Mouse (Mus musculus) hindlimb bud, embryonic 11.5 days (tissue): ENCODE measurements around the gene Ptger4.
A peak's percentile ranks its signal among the peaks of the same experiment; 100 is the strongest.

Source experiments
- DNase-seq: peaks from one replicate; pipeline ENCODE4 v3.0.0-alpha.2; 2012; ENCODE audit warnings: low read depth, low spot score; ENCODE audit errors: extremely low spot score

Gene Ptger4

GRCm38 (mm10) chr15:5243959-5244905 is at the start of gene Ptger4:
Gene Ptger4 (minus strand): TSS chr15:5244187.
- peak; percentile 49 for DNase-seq

- no peak for DNase-seq
These were observed 44.4 kb upstream of the Ptger4 start for GRCm38 (mm10) chr15:5288412-5288811.

DNA sequence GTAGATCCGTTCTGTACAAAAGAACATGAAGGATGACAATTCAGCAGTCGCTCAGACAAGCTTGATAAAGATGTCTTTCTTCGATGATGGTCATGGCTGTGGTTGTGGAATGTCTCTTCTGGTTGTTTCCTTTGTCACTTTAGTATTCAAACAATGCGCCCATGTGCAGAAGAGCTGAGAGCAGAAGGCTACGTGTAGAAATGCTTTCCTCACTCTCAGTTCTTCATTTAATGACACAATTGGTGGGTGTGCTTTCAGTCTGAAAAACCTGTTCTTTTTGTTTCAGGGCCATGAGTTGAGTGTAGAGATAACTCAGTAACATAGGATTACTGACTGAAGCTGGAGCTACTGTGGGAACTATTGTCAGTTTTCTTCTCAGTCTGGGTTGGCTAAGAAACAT is 43.1 kb upstream of the Ptger4 start:
- DNase-seq: no peak

DNA sequence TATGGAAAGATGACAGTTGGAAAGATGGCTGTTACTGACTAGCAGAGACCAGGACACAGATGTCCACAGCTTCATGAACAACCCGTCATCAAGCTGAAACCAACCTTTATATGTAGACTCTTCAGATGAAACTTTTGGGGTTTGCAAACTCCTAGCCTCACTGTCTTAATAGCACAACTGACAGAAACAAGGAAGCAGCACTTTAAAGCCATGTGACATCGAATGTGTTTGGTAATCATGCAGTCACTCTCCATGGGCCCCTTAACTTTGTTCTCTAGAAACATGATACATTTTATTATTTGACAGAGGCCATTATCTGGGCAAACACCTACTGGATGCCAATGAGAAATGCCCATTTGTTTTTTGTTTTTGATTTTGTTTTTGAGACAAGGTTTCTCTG is 37.3 kb upstream of the Ptger4 start:
- DNase-seq: no peak

GRCm38 (mm10) chr15:5279831-5280230 is 35.8 kb upstream of the Ptger4 start:
- no peak for DNase-seq

- no peak for DNase-seq
These were observed 34.5 kb upstream of the Ptger4 start for GRCm38 (mm10) chr15:5278525-5278924.

DNA sequence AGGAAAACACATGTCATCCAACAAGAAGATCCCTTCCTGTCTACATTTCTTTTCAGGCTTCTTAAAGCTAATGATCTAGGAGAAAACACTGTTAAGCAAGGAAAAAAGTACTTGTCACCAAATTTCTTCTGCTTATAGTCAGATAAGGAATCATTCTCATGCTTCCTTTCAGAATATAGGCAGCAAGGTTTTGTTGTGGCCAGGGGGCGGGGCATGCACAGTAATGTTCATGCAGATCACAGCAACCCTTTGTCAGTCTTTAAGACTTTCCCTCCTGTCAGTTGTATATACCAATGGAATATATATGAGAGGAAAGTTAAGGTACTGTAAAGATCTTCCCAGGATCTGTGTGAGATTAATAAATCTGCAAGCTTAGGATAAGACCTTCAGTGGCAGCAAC is 30.0 kb upstream of the Ptger4 start:
- DNase-seq: no peak

DNA sequence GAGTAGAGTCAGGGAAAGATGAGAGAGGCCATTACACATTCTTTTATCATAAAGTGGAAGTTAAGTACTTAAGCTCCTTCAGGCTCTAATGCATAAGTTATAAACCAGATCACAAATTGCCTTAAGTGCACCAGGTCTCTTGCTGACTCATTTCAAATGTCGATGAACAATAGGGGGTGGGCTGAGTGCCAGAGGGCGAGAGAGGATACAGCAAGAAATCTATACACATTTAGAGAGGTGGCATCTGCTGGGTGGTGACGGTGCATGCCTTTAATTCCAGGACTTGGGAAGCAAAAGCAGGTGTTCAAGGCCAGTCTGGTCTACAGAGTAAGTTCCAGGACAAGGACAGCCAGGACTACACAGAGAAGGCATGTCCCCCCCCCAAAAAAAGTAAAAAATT is 22.1 kb upstream of the Ptger4 start:
- DNase-seq: no peak

GRCm38 (mm10) chr15:5262874-5263504 is 19.0 kb upstream of the Ptger4 start:
- DNase-seq: no peak

GRCm38 (mm10) chr15:5262095-5262667 is 18.2 kb upstream of the Ptger4 start:
- no peak for DNase-seq

GRCm38 (mm10) chr15:5261004-5261403 is 17.0 kb upstream of the Ptger4 start:
- no peak for DNase-seq

DNA sequence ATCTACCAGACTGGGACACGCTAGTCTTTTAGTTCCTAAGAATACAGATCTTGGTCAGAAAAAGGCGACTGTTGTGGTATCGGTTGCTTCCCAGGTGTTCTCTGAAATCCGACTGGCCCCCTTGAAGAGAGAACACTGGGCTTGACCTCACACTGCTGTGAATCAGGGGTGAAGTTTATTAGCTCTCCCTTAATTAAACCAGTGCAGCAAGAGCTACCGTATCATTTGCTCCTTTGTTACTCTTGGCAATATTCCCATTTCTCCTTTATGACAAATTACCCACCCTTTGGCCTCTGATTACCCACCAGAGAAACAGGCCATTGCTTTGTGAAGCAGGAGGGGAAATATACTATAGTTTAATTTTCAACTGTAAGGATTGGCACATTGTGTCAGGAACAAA is 16.2 kb upstream of the Ptger4 start:
- no peak for DNase-seq

GRCm38 (mm10) chr15:5250182-5250581 is 6.2 kb upstream of the Ptger4 start:
- DNase-seq: no peak

DNA sequence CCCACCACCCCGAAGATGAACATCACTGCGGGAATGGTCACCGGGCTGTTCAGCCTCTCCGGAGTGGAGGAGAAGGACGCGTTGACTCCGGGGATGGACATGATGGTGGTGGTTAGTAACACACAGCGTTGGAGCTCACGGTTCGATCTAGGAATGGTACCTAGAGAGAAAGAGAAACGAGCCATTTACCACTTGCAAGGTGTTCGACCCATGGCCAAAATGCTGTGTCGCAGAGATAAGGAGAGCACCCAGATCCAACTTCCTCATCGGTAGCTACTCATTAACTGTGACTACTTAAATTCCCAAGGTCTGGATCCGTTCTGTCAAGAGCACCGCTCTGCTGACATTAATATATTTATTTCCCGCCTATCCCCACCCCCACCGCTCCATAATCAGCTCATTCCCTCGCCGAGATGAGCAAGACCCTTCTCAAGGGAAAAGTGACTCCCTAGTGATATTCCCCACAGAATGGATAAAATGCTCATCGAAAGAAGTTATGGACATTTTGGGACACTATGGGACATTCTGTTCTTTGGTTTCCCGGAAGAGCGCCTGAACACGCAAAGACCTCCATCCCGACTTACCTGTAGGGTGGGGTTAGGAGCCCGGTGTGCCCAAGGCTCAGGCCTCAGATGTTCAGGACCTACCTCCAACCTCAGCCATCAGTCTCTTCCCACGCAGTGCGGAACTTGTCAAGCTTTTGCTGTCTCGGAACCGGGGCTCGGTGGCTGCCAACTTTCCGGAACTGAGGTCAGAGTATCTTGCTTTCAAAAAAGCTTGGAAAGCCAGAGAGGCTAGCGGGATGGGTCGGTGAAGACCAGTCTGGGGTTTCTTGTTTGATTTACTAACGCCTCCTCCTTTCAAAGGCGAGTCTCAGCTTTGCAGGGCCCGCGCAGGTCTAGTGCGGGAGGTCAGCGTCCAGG is 690 bp downstream of the Ptger4 start:
- DNase-seq: no peak

DNA sequence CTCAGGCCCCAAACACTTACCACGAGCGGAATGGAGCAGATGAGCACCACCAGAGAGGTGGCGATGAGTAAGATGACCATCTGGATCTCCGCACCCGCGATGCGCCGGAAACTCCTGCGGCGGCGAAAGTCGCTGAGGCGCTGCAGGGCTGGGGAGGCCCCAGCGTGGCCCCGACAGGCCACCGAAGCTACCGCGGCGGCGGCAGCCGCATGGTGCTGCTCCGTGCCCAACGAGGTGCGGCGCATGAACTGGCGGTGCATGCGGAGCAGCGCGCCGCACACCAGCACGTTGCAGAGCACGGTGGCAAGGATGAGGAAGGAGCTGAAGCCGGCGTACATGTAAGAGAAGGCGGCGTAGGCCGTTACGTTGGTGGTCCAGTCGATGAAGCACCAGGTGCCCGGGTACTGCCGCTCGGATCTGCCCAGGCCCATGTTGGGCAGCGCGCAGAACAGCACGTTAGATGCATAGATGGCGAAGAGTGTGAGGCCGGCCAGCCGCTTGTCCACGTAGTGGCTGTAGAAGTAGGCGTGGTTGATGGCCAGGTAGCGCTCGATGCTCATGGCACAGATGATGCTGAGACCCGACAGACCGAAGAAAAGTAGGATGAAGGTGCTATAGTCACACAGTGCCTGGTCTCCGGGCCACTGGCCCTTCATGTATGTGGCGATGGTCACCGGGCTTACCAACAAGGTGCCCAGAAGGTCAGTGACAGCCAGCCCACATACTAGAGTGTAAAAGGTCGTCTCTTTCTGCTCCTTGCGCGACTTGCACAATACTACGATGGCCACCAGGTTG is 1.5 kb downstream of the Ptger4 start:
- no peak for DNase-seq

DNA sequence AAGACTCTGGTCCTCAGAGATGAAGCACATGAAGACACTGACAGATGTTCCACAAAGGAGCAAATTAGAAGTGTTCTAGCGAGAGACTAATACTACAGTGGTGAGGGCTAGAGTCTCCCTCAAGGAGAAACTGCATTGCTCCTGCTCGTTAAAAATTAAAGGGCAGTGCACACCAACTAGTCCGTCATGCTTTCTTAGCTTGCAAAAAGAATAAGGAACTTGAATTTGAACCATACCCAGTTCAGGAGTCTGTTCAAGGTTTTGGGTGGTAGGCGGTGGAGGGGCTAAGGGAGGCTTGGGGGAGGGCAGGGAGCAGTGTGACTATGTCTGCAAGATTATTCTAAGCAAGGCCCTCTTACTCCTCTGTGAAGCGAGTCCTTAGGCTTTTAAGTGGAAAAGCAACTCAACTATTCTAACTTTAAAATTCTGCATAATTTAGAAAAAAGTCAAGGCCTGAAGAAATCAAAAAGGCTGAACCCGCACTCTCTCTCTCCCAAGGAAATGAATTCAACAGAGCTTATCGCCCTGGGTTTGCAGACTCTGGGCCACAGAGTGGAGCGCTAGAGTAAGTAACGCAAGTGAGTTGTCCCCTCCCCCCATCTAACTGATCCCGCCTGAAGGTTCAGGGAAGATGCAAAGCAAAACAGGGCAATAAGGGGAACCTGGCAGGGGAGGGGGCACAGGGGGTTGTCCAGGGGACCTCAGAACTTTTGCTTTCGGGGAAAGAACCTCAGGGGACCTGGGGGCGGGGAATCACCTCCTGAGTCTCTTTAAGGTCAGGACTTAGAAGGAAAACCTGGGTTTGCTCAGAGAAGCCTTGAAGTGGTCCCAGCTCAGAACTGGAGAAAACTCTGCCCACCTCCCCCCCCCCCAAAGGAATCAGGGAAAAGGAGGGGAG is 2.4 kb downstream of the Ptger4 start:
- no peak for DNase-seq

GRCm38 (mm10) chr15:5240360-5240759 is 3.6 kb downstream of the Ptger4 start:
- DNase-seq: no peak

DNA sequence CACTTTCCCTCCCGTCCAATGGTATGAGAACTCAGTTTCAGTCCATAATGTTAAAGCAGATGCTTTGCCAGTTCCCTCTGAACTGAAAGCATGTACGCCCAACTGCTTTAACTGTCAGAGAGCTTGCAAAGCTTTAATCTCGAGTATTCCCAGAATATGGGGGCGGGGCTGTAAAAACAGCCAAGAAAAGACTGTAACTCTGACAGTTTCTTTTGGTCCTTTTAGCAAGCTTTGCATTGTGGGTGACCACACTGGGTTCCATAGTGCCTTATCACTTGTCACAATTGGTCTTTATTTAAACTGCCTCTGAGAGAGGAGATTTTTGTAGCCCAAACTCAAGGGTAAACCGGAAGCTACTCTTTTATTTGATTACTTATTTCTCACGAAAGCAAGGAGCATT is 4.1 kb downstream of the Ptger4 start:
- no peak for DNase-seq

DNA sequence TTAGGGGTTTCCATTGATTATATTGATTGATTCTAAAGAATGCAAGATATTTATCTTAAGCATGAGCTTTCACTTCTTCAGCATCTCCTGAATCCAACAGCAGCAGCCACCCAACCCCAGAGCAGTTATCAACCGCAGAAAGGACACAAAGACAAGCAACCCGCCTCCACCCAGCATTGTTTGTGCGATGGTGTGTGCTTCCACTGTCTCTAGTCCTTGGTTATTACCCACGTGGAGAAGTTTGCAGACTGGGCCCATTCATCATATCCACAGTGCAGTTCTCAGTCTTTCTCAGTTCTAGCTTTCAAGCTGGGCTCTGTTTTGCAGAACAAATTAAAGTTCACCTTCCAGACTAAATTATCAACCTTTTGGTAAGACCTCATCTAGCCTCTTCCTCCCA is 4.6 kb downstream of the Ptger4 start:
- no peak for DNase-seq
